Mouse (Mus musculus): ENCODE measurements around the gene Acot2. TPM values are rescaled to one million over a fixed set of nuclear protein-coding genes. Genes with fewer than 3 reads are reported as not detected.
"Not testable (repeated sequence)": the region's sequence is repeated elsewhere in the genome, so short reads cannot be mapped to it uniquely, and the experiment has no call there.

The Acot2 gene
- polyA plus RNA-seq, 1 experiment = 2.2 TPM

DNA sequence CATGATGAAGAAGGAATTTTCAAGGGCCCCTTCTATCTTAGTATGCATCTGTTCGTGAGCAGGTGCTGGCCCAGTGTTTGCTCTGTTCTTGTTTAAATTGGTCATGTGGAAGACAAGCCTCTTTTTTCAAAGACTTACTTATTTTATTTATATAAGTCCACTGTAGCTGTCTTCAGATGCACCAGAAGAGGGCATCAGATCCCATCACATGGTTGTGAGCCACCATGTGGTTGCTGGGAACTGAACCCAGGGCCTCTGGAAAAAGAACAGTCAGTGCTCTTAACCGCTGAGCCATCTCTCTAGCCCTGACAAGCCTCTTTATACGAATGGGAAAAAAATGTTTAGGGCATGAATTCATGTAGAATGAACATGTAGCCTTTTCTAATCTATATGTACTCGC, 1.7 kb downstream of the Acot2 start:
- WGBS = 95% methylated on average over 4 of the region's 4 CpGs
- no peak for DNase-seq (ENCODE audit: low read depth, low spot score)

DNA sequence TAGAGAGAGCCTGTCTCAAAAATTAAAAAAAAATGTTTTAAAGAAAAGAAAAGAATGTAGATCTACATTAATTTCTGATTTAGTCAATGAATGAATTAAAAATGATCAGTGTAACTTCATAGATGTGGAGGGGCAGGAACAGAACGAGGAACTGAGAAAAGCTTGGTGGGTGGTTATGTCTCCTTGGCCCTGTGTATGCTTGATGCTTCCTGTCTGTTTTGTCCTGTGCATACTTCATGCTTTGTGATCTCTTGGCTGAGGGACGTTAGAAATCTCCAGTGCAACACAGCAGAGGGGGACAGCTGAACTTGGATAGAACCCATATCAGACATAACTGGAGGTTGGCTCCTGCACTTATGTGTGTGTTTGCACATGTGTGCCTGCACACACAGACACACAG, 9.6 kb downstream of the Acot2 start:
- WGBS = 62% methylated on average over 2 of the region's 2 CpGs
- DNase-seq (ENCODE audit: low read depth, low spot score) = no peak

DNA sequence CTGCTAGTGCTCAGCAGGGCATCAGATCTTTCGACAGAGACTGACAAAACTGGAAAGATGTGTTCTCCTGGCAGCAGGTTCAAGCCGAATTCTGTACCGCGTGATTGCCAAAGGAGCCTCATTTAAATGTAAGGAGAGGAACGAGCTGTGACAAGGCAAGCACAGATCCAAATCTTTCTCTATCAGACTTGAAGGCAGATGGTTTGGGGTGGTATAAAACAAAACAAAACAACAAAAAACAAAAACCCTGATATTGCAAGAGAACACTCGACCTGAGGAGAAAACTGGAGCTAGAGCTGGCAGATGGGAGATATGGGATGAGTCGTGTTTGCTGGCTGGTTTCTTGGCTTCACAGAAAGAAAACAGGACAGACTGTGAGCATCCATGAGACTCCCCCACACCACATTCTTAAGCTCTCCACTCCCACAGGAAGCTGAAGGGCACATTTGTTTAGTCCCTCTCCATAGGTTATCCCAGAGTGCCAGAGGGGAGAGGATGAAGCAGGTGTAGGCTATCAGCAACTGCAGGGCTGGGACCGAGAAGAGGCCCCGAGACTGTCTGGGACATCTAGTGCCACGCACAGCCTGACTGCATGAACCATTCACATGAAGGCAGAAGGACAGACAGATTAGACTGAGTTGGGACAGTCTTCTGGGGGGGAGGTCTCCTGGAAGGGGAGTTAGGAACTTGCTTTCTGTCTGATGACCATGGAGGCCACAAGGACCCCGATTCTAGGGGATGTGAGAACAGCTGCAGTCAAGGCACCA, 10.9 kb downstream of the Acot2 start:
- no peak for DNase-seq (ENCODE audit: low read depth, low spot score)
- WGBS = 47% methylated on average over 11 of the region's 11 CpGs

DNA sequence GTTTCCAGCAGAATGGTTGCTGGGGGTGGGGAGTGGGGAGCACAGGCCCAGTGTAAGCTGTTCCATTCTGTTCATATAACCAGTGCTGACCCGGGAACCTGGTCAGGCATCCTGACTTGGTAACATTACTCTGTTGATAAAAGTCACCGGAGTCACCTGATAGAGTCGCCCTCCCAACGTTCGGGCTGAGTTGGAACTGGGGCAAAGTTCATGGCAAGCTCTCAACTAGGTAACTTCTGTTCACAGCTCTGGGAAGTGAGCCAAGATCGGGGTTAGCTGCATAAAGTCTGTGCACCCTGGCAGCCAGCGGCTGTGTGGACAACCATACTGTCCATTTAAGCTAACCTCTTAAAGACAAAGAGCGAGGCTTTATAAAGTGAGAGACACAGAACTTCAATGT, 11.6 kb downstream of the Acot2 start:
- not testable (repeated sequence) for DNase-seq (ENCODE audit: low read depth, low spot score)
- WGBS = 14% methylated on average over 8 of the region's 8 CpGs

DNA sequence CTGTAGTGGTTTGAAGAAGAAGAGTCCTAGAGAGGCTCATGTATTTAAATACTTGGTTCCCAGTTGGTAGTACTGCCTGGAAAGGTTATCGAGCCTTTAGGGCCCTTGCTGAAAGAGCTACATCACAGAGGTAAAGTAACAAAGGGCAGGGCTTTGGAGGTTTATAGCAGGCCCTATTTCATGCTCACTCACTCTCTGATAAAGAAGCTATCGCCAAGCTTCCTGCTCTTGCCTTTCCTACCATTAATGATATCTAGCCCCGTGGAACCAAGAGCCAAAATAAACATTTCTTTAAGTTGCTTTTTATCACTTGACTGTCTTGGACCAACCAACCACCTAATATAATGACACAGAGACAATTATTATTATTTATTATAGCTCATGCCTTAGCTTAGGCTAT, 12.8 kb downstream of the Acot2 start:
- no peak for DNase-seq (ENCODE audit: low read depth, low spot score)
- 29% methylated on average over 3 of the region's 3 CpGs for WGBS

DNA sequence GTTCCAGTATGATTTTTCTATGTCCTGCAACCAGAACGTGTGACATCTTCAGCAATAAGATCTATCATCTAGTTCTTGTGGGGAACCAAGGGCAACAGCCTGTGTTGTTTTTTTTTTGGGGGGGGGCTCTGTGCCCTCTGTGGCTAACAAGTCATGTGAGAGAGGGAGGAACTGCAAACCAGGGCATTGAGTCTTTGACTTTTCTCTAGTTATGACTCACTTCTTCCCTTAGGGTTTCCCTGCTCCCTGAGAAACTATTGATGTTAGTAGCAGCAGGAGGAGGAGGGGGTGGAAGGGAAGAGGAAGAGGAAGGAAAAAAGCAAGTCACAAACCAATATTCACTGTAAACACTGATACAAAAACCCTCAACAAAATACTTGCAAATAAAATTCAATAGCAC, 16.2 kb downstream of the Acot2 start:
- no peak for DNase-seq (ENCODE audit: low read depth, low spot score)
- 83% methylated on average over 1 of the region's 1 CpGs for WGBS

DNA sequence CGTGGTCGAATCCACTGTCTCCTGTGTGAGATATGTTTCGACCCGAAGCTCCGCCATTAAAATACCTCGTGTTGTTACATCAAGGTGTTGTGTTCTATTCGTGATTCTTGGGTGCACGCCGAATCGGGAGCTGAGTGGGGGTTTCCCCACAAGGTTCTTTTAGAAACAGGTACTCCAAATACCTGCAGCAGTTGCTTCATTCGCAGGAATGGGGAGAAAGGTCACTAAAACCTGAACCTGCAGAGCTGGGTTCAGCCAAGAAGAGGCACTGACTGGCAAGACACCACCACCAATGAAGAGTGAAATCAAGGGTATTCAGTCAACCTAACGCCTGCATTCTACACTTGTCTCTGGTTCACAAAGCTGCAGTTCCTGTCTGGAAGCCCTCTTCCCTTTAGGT, 20.6 kb downstream of the Acot2 start:
- 74% methylated on average over 12 of the region's 12 CpGs for WGBS
- no peak for DNase-seq (ENCODE audit: low read depth, low spot score)

DNA sequence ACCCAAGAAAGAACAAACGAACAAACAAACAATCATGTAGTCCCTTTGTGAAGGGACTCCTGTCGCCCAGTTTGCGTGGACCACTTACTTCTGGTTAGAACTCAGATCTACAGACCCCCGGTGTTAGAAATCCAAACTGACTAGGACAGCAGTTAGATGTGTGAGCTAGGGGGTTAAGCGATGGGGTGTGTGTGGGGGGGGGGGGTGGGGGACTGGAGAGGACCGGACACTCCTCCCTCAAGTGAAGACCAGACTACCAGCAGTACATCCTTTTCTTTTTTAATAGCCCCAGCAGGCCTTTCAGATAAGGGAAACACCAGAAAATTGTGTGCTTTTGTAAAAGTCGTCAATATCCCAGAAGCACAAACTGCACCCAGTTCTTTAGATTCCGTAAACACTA, 21.1 kb downstream of the Acot2 start:
- 35% methylated on average over 8 of the region's 8 CpGs for WGBS
- no peak for DNase-seq (ENCODE audit: low read depth, low spot score)

DNA sequence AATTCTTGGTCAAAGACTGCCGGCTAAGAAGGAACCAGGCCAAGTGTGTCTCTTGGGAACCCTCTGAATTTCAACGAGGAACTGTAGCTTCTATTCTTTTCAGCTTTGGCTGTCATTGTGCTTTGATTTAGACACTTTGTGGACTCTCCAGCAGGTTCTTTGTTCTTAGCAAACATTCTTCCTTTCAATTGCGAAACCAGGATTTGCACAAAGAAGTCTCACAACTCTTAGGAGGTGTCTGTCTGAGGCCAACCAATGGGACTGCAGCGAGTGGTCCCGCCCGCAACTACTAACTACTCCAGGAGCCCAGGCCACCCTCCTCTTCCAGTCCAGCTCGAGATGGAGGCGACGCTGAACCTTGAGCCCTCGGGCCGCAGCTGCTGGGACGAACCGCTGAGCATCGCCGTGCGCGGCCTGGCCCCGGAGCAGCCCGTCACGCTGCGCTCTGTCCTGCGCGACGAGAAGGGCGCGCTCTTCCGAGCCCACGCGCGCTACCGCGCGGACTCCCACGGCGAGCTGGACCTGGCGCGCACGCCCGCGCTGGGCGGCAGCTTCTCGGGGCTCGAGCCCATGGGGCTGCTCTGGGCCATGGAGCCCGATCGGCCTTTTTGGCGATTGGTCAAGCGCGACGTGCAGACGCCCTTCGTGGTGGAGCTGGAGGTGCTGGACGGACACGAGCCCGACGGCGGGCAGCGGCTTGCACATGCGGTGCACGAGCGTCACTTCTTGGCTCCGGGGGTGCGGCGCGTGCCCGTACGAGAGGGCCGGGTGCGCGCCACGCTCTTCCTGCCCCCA, 21.7 kb downstream of the Acot2 start, which contains the start of gene Acot1:
Gene Acot1 (plus strand): TSS at position 320 of the 795 bp plus-strand sequence.
- not testable (repeated sequence) for DNase-seq (ENCODE audit: low read depth, low spot score)
- under 1% methylated on average over 55 of the region's 70 CpGs for WGBS

DNA sequence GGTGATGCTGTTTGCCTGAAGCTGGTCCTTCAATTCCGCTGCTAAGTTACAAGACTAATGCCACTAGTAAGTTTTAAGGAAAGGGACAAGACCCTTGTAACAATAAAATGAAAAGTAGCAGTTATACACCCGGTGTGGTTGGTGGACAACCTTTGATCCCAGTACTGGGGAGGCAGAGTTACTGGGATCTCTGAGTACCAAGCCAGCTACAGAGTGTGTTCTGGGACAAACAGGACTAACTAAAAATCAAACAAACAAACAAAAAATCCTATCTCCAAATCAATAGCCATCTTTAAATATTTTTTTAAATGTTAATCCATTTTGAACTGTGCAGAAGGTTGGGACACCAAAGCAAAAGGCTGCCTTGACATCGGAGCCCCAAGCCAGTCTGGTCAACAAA, 22.5 kb downstream of the Acot2 start:
- 68% methylated on average over 3 of the region's 3 CpGs for WGBS
- DNase-seq (ENCODE audit: low read depth, low spot score) = no peak

DNA sequence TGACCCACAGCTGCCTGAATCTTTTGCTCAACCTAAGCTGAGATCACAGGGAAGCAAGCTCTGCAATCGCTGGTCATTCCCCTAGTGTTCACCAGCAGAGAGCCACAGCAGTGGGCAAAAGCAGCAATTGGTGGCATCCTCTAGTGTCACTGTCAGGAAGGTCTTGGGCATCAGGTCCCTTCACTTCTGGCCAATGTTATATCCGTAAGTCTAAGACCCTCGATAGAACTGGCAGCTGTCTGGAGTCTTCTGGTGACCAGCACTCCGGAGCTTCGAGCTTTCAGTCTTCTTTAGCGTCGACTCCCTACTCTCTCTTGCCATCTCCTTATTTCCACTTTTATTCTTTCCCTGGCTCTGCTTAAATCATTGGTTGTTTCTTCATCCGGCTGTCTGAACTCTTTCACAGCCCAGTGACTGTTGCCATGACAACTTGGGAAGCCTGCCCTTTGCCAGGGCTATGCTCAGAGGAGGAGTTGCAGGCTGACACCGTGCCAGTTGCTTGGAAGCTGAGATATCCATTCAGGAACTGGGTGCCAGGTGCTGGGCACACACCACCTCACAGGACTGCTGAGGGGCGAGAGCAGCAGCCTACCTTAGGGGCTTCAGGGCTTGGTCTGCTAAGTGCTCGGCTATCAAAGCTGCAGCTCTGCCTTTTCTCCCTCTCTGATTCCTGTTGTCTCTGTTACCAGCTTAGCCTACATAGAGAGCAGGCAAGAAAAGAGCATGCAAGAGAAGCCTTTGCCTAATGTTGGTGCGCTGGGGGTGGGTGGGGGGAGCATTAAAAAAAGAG, 23.8 kb downstream of the Acot2 start:
- WGBS = 34% methylated on average over 12 of the region's 12 CpGs
- no peak for DNase-seq (ENCODE audit: low read depth, low spot score)

DNA sequence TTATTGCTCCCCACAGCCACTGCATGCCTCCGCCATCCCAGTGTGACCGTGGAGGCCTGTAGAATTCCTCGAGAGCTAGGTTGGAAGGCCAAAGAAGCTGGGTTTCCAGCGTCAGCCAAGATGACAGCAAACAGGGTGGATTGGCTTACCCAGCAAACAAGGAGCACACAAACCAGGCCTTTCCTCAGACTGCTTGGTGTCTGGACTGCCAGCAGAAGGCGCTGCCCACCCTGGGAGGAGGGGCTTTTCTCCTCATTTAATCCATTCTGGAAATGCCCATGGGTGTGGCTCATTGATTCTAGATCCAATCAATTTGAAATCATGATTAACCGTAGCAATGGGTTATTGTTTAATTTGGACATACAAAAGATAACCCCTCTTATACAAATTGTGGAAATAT, 25.5 kb downstream of the Acot2 start:
- WGBS = 80% methylated on average over 6 of the region's 6 CpGs
- no peak for DNase-seq (ENCODE audit: low read depth, low spot score)

DNA sequence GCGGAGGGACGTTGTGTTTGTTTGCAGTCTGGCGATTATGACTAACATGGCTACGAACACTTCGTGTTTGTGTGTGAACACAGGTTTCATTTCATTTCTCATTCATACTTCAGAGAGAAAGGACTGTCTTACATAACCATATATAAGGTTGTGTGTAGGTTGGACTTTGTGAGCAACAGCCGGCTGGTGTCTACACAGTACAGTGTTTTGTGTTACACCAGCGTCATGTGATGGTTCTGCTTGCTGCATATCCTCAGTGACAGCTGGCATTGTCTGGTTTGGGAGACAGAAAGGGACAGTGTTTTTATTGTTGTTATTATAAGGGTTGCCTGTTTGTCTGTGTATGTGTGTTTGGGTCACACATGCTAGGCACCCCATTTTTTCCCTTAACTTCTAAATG, 26.0 kb downstream of the Acot2 start:
- WGBS = 87% methylated on average over 7 of the region's 7 CpGs
- DNase-seq (ENCODE audit: low read depth, low spot score) = no peak

DNA sequence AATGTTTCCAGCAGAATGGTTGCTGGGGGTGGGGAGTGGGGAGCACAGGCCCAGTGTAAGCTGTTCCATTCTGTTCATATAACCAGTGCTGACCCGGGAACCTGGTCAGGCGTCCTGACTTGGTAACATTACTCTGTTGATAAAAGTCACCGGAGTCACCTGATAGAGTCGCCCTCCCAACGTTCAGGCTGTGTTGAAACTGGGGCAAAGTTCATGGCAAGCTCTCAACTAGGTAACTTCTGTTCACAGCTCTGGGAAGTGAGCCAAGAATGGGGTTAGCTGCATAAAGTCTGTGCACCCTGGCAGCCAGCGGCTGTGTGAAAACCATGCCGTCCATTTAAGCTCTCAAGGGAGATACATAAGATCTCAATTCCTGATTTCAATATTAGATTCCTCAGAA, 32.9 kb downstream of the Acot2 start:
- WGBS = 15% methylated on average over 7 of the region's 7 CpGs
- peak; percentile 89 for DNase-seq (ENCODE audit: low read depth, low spot score)

DNA sequence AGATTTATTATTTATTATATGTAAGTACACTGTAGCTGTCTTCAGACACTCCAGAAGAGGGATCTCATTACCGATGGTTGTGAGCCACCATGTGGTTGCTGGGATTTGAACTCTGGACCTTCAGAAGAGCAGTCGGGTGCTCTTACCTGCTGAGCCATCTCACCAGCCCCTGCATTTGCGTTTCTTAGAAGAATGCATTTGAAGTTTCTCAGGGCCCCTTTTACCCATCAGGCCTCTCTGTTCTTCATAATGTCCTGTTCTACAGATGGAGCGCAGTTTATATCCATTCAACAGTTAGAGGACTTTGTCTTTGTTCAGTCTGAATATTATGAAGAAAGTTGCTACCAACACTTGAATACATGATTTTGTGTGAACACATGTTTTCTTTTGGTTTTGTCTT, 34.6 kb downstream of the Acot2 start:
- 89% methylated on average over 4 of the region's 4 CpGs for WGBS
- DNase-seq (ENCODE audit: low read depth, low spot score) = not testable (repeated sequence)

DNA sequence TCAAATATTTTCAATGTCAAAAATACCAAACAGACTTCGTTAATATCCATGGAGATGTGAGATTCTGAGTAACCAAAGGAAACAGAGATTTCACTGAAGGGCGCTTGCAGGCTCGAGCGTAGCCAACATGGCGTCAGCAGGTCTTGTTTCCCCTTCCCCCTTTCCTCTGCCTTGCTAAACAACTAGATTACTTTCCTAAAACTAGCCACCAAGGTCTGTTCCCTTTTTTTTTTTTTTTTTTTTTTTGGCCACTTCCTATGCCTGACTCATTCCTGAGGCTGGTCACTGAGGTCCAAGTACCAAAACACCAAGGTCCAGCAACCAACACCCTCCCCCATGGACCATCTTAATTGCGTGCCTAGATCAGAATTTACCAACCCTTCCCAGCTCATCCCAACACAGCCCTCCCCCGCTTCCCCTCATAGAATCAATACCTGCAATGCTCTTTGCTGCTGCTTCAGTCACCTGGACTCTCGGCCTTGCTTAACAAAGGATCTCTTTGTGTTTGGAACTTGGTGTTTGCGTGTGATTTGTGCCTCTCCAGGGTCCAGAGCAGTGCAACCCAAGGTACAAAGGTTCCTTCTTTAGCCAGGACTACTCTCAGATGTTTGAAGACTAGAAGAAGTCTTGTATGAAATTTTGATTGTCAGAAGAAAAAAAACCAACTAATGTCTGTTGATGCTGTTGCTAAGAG, 35.5 kb downstream of the Acot2 start:
- no peak for DNase-seq (ENCODE audit: low read depth, low spot score)
- WGBS = 62% methylated on average over 9 of the region's 9 CpGs

DNA sequence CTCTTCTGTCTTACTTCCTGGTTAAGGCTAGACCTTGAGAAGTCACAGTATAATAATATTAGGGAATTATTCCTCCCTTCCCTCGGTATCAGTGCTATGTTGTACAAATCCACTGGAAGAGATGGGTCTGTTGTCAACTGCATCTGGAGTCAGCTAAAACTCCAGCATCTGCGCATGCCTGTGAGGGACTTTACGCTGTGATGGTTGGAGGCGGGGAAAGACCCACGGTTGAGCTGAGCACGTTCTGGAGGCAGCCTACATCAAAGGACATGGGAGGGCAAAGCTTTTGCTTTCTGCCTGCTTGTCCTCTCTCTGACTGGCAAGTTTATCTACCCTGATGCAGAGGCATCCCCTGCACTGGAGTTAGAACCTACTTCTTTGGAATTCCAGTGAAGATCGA, 38.2 kb downstream of the Acot2 start:
- 83% methylated on average over 7 of the region's 7 CpGs for WGBS
- no peak for DNase-seq (ENCODE audit: low read depth, low spot score)

DNA sequence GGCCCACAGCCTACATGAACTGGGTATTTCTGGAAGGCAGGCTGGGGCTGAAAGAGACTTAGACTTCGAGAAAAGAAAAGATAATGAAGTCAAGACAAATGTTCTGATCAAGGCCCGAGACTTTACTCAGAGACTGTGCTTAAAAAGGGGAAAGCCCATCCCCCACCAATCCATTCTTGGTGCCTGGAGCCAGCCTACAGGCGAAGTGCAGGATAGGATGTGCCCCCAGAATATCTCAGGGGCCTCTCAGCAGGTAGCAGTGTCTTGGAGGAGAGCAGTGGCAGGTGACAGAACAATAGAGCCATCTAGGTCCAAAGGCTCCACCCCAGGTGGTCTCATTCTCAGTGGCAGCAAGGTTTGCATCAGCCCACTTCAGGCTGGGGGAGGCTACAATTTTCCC, 40.7 kb downstream of the Acot2 start:
- 85% methylated on average over 3 of the region's 3 CpGs for WGBS
- not testable (repeated sequence) for DNase-seq (ENCODE audit: low read depth, low spot score)

DNA sequence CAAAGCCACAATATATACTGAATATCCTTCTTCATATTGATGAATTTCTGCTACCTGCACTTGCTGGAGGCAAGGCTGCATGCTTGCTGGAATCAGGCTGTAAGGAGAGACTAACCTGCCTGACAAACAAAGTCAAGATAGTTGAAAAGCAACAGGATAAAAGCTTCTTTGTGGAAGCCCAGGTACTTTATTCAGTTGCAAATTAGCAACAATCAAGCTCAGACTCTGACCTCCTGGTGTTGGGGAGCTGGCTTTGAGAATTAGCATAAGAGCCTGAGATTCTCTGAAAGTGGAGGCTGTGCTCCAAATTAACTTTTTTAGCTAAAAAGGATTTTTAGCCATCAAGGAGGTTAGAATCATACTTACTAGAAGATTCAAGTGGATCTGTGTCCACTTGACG, 41.4 kb downstream of the Acot2 start:
- not testable (repeated sequence) for DNase-seq (ENCODE audit: low read depth, low spot score)
- WGBS = 98% methylated on average over 1 of the region's 1 CpGs
